Mouse (Mus musculus): Measurements from ENCODE around the gene Ppp1r15b. TPM values are rescaled to one million over a fixed set of nuclear protein-coding genes. Genes with fewer than 3 reads are reported as not detected.
A peak's percentile ranks its signal among the peaks of the same experiment; 100 is the strongest.

The Ppp1r15b gene
- 10 to 100 TPM; 38.2 to 42.1 TPM for total RNA-seq (2021)

DNA sequence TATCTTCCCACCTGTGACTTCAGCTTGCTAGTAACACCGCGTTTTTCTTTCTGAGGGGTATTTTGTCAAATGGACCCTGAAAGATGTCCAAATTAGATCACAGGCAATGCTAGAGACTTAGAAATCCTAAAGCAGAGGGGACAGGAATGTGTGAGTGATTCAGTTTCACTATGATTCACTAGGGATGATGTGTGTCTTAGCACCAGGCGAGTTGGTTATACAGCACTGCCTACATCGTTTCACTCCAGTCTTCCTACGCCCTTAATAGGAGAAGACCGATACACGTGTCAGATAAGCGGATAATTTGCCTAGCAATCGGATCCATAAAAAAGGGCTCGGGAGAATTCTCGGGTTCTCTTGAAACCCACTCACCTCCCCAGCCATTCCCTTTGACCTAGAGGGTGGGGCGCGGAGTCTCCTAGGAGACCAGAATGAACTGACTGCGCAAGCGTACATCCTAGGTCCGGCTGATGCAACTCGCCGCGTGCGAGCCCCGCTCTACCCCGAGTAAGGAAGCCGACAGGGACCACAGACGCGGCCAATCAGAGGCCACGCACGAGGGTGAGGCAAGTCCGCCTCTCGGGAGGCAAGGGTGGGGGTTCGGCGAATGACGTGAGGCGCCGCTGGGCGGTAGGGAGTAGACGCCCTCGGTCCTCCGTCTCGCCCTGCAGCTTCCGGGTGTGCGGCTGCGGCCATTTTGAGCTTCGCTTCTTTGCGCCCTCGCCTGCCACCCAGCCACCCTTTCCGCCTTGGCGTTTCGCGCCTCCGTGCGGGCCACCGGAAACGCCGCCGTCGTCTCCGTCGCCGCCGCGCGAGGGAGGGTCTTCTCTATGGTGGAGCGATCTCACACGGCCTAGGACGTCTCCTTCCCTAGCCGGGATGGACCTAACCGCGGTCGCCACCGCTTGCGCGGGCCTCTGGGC lies at the start of gene Ppp1r15b:
Gene Ppp1r15b, plus strand, starts transcription at position 506 of the 923 bp plus-strand sequence.
- DNase-seq = peak; percentile 99
- intact Hi-C loops (cut with DNase I) = no loop called here

DNA sequence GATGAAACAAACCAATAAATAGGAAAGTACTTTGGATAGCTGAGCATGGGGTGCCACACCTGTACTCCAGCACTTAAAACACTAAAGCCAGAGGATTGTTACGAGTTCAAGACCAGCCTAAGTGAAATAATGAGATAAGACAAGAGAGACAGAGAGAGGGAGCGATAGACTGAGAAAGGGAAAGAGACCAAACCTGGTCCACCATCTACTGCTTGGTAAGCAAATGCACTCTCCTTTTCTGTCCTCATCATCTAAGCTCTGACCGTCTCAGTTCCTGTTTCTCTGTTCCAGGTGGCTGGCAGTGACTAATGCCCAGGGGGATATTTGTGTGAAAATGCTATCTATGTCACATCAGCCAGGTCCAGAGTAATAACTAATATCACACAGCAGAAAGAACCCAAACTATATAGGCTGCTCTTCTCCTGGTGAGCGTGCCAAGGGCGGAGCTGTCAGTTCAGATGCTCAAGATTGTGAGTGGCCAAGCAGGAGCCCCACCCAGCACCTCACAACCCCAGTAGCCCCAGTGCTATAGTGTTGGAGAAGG lies 47.9 kb upstream of the Ppp1r15b start:
- no peak for DNase-seq
- intact Hi-C loops (cut with DNase I) = no loop called here

DNA sequence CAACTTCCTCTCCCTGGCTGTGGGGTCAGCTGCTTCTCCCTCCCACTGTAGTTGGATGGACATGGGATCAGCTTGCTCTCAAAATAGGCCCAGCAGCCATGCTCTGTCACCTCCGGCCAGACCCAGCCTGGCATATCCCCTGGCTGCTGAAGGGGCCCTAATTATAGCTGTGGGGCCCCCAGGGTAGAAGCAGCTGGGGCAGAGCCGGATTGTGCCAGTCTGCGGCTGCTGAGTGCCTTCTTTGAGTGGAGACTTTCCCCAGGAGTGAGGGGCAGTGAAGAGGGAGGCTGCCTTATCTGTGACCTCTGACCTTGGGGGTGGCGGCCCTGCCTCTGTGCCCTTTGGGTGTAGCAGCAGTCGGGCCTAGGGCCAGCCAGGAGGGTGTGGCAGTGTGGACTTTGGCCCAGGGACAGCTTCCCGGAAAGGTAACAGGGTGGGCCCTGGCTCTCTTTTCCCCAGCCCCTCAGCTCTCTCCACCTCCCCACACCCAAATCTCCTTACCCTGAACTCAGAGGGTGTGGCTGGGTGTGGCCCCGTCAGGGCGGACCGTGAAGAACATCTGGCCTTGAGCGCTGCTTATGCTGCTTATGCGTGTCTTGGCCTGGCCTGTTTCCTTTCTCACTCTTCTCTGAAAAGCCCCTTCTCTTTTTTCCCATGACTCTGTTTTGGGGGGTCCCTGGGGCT lies 46.9 kb upstream of the Ppp1r15b start:
- peak; percentile 71 to 78 for DNase-seq
- intact Hi-C loops (cut with DNase I) = no loop called here

DNA sequence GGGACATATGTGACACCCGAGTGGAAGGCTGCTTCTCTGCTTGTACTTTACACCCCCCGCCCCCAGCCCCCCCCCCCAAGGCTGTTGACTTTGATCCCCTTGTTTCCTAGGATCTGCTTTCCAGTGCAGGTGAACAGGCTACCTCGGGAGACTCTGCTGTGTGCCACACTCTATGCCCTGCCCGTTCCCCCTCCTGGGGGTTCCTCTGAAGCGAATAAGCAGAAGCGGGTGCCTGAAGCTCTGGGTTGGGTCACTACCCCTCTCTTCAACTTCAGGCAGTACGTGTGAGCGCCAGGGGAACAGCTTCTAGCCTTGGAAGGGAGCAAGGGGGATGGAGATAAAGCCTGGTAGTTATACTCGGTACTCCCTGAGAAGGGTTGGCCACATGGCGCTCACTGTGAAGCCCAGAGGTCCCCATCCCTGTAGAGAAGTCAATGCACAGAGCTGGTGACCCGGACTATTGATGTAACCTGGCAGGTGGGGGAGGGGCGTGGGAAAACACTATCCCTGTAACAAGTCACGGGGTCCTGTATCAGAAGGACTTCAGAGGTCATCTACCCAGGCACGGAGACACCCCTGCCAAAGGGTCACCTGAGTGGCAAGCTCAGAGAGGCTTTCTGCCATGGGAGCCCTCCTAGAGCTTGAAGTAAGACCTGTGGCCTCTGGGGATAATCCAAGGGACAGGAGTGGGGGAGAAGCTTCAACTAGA lies 46.1 kb upstream of the Ppp1r15b start:
- intact Hi-C loops (cut with DNase I) = no loop called here
- peak in 1 of 2 experiments; percentile 21 for DNase-seq

DNA sequence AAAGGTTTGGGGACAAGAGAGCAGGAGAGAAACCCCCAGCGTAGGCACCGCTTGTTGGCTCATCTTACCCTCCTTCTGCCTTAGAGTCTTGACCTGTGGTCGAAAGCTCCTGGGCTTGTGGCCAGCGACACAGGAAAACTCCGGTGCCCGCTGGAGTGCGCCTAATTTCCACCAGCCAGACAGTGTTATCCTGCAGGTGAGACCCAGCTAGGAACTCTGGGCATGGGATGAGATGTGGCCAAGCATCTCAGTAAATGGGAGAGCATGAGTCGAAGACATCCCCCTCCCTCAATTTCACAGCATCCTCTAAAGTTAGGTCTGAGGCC lies 45.6 kb upstream of the Ppp1r15b start:
- peak in 1 of 2 experiments; percentile 37 for DNase-seq
- intact Hi-C loops (cut with DNase I) = no loop called here

DNA sequence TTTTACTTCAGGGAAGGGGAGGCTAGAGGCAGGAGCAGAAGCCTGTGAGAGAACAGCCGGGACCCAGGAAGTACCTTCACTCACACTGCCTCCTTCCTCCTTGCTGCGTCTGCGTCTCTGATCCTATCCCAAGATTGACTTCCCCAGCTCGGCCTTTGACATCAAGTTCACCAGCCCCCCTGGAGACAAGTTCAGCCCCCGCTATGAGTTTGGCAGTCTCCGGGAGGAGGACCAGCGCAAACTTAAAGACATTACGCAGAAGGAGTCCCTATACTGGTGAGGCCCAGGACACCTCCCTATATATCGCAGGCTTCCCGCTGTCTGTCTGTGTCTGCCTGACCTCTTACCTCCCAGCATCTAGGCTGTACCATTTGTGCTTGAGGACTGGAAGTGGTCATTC lies 44.1 kb upstream of the Ppp1r15b start:
- intact Hi-C loops (cut with DNase I) = loop anchor here (1.0 kb wide), 2 partner anchors 41 to 48 kb away; no protein-coding TSS in a partner anchor
- no peak for DNase-seq

DNA sequence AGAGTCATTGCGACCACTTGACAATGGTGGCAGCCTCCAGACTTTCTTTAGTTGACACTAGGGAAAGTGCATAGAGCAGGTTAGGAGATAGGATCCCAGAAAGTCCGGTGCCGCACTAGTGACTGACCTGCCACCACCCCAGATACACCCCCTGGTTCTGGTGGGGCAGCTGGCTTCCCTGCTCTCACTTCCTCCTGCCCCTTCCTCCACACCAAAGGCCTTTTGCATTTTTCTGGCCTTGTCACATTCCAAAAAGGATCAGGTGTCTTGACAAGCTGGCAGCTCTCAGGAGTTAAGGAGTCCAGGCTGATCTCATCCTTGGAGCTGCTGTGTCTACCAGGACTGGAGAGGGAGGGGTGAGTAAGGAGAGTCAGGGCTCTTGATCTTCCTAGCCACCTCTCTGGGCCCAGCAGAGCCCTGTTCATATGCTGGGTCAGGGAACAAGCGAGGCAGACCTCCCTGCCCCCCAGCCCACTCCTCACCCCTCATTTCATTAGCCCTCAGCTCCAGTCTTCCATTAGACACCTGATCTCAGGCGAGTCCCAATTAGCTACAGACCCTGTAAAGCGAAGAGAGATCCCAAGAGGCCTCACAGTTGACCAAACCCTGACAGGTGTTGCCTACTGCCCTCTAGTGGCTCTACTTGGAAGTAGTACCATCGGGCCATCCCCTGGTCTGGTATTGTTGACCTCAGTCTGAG lies 43.6 kb upstream of the Ppp1r15b start:
- DNase-seq = peak; percentile 78 to 86
- intact Hi-C loops (cut with DNase I) = loop anchor here (1.0 kb wide), 2 partner anchors 41 to 48 kb away; no protein-coding TSS in a partner anchor

DNA sequence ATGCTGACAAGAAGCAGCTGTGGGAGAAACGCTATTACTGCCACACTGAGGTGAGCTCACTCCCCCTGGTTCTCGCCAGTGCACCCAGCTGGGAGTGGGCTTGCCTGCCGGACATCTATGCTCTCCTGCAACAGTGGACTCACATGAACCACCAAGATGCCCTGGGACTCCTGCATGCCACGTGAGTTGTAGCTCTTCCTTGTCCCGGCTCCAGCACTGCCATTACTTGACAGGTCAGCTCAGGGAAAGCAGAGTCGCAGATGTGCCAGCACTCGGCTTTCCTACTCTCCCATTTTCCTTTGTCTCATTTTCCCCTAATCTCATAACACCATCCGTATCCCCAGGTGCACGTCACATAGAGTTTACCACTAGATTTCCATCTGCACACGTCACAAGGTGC lies 42.7 kb upstream of the Ppp1r15b start:
- intact Hi-C loops (cut with DNase I) = no loop called here
- no peak for DNase-seq

DNA sequence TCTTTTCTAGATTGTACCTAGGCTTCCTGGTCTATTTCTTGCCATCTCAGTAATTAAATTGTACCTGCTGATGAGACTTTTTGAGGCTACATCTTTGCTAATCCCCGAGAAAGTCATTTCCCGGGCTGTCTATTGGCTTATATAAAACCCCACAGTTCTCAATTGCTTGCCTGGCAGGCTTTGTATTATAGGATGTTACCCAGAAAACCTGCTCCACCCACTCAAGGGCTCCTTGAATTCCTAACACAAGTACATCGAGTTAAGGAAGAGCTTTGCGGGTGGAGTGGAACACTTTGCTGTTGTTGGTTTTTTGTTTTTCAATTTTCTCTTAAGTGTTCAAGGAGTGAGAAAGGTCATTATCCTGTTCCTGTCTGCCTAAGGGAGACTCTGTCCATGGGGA lies 41.5 kb upstream of the Ppp1r15b start:
- intact Hi-C loops (cut with DNase I) = loop anchor here (1.0 kb wide), 1 partner anchor 12 kb away; no protein-coding TSS in a partner anchor
- DNase-seq = no peak

DNA sequence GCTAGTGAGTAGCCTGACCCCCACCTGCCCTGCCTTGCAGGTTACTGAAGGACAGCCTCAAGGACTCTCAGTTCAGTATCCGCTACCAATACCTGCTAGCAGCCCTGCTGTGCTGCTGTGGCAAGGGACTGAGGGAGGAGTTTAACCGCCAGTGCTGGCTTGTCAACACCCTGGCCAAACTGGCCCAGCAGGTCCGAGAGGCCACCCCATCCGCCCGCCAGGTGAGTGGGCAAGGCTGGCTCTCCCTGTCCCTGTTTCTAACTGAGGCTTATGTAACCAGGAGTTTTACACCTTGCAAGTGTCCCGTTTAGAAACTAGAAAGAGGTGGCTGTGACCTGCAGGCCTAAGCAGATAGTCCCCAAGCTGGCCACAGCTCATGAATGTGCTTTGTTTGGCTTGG lies 40.3 kb upstream of the Ppp1r15b start:
- intact Hi-C loops (cut with DNase I) = no loop called here
- DNase-seq = no peak

DNA sequence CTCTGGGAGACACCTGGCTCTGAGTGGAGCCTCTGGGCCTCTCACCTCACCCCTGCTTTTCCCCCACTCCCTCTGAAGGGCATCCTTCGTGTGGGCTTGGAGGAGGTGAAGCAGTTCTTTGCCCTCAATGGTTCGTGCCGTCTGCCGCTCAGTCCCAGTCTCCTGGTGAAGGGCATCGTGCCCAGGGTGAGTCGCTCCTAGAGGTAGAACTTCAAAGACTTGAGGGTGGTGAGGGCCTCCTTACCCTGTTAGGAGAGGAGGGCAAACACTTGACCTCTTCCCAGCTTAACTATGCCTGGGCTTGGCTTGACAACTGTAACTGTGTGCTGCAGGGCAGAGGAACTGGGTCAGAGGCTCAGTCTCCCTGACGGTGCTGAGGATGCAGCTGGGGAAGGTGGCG lies 39.5 kb upstream of the Ppp1r15b start:
- intact Hi-C loops (cut with DNase I) = no loop called here
- no peak for DNase-seq

DNA sequence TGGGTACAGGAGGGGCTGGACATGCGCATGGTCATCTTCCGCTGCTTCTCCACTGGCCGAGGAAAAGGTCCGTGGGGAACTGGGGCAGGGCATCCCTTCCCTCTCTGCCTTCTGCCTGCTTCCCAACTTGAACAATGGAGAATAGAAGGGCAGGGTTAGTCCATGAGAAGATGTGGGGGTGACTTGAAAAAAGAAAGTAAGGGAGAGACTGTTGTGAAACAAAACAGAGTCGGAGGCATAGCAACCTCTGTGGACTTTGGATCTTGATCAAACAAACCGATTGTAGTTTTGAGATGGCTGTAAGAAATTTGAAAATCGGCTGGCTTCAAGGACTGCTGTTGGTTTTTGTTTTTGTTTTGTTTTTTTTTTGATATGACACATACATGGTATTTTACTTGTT lies 37.2 kb upstream of the Ppp1r15b start:
- no peak for DNase-seq
- intact Hi-C loops (cut with DNase I) = no loop called here

DNA sequence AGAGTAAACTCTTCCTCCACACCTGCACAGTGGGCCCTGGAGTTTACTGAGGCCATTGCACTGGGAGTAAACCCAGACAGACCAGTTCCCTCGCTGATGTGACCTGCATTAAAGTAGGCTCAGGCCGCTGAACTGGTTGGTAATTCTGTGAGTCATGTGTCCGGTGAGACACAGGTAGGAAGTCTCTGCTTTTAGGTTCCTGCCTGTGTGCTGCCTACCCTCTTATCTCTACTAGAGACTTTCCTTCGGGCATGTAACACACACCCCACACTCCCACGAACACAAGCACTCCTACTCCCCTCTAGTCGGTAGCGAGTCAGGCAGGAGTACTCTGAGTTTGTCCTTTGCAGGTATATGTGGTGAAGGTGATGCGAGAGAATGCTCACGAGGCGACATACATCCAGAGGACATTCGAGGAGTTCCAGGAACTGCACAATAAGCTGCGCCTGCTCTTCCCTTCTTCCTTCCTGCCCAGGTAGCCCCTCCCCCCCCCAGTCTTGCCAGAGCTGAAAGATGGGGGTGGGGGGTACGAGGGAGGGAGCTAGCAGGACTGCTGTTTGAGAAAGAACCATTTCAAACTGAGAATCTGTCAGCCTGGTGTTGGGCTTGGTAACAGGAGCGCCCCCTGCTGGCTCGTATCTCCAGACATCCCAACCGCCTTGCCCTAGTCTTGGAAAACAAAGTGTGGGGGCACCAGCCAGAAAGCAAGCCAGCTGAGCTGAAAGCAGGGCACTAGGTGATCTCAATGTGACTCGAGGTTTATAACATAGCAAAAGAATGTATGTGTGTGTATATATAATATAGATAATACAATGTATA lies 29.8 kb upstream of the Ppp1r15b start:
- intact Hi-C loops (cut with DNase I) = loop anchor here (1.0 kb wide), 2 partner anchors 12 to 62 kb away; no protein-coding TSS in a partner anchor
- DNase-seq = peak; percentile 74 to 84

DNA sequence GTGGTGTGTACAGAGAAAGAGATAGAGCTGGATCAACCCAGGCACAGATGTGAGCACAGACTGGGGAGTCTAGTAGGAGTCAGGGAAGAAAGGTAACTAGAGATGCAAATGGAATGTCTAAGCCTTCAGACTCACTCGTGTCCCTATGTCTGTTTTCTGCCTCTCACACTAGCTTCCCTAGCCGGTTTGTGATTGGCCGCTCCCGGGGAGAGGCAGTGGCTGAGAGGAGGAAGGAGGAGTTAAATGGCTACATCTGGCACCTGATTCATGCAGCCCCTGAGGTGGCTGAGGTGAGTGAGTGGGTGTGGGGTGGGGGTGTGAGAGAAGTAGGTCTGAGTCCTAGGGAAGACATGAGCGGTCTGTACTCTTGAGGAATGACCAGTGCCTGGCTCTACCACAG lies 28.8 kb upstream of the Ppp1r15b start:
- DNase-seq = no peak
- intact Hi-C loops (cut with DNase I) = no loop called here

DNA sequence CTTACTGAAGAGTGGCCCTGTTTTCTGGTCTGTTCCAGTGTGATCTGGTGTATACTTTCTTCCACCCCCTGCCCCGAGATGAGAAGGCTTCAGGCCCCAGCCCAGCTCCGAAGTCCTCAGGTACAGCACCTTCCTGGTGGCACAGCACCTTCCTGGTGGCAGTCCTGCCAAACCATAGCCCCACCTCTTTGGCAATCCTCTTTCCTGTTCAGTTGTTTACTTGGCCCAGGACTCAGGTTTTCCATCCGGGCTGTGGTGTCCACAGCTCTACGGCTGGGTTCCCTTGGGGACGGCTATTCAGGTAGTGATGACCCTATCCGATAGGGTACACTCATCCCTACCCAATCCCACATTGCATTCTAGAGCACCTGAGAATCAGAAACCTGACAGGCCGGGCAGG lies 27.6 kb upstream of the Ppp1r15b start:
- intact Hi-C loops (cut with DNase I) = no loop called here
- DNase-seq = no peak

DNA sequence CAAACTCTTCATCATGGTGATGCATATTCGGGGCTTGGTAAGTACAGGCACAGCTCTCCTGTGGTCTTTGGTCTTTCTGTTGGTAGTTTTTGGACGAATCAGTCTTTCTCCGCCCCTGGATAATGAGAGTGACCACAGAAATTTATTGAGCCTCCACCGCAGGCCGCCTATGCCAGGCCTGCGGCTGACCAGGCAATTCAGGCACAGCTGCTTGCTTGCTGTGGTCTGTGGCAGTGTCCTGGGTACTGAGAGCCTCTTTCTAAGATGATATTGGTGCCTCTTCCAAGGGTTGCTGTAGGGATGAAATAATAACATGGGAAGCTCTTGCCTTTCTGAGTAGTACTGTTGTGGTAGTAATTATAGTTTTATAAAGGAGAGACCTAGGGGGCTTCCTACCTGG lies 27.1 kb upstream of the Ppp1r15b start:
- intact Hi-C loops (cut with DNase I) = no loop called here
- no peak for DNase-seq

DNA sequence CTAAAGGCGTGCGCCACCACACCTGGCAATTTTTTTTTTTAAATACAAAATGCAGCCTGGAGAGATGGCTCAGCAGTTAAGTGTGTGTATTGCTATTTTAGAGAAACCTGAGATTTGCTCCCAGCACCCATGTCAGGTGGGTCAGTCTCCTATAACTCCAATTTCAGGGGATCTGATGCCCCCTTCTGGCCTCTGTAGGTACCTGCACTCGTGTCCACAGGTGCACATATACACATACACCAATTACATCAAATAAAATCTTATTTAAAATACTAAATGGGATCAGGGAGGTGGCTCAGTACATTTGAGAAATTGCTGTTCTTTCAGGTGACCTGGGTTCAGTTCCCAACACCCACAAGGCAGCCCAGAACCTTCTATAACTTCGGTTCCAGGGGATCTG lies 14.8 kb upstream of the Ppp1r15b start:
- DNase-seq = no peak
- intact Hi-C loops (cut with DNase I) = no loop called here

DNA sequence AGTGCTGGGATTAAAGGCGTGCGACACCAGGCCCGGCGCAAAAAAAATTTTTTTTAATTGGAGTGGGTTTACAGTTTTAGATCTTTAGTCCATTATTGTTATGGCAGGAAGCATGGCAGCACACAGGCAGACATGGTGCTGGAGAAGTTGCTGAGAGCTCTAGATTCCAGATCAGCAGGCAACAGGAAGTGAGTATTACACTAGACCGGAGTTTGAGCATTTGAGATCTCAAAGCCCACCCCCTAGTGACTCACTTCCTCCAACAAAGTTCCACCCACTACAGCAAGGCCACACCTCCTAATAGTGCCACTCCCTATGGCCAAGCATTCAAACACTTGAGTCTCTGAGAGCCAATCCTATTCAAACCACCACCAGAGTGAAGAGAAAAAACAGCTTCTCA lies 12.8 kb upstream of the Ppp1r15b start:
- intact Hi-C loops (cut with DNase I) = no loop called here
- no peak for DNase-seq

DNA sequence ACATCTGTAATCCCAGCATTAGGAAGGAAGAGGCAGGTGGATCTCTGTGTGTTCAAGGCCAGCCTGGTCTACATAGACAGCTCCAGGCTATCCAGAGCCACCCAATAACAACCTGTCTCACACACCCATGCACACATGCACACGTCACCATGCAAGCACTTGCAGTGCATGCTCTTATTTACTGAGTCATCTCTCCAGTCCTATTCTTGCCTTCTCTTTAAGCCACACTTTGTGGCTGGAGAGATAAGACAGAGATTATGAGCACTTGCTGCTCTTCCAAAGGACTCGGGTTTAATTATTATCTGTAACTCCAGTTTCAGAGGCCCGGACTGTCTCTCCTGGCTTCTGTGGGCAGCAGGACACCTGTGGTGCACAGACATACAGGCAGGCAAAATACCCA lies 12.1 kb upstream of the Ppp1r15b start:
- intact Hi-C loops (cut with DNase I) = no loop called here
- DNase-seq = no peak

All from heart, postnatal 10 days (tissue).